8 mouse cellular contexts compared by ENCODE assay signal in genomic region chr4:59002948-59003805, GRCm38 (mm10). TPM values are rescaled to one million over a fixed set of nuclear protein-coding genes. Genes with fewer than 3 reads are reported as not detected.
DNase-seq lines count a peak whose midpoint lies in the region; ATAC-seq and TF ChIP-seq lines count a peak whose summit lies in the region.

Gm20503 (plus strand) TSS chr4:59003210.

- intact Hi-C loops in heart, postnatal 14 days (cut with DNase I) = loop anchor here (5.0 to 10.0 kb wide), 3 partner anchors 34 to 562 kb away; partner anchors contain the start of genes Ecpas and Gng10

- TF ChIP-seq CTCF in liver, postnatal 0 days (IDR thresholded peaks at IDR 0.05; ENCODE audit: low read depth) = no peak

- H3K27ac ChIP-seq in forebrain, embryonic 14.5 days (ENCODE audit: low read depth, low read length) = peak within 1 kb of the TSS; percentile 87
- peak within 1 kb of the TSS; percentile 93 for H3K27ac ChIP-seq in liver, postnatal 0 days (ENCODE audit: low read depth)
- peak within 1 kb of the TSS; percentile 92 for H3K27ac ChIP-seq in neural tube, embryonic 13.5 days (replicated peaks)

- peak; percentile 86 for DNase-seq in ES-CJ7 (ENCODE audit: low read depth, low spot score)
- DNase-seq in cerebellum, adult 11 months = peak; percentile 88
- DNase-seq in forebrain, embryonic 14.5 days (ENCODE audit: low spot score) = peak; percentile 97
- DNase-seq in heart, postnatal 14 days = peak; percentile 95 to 96
- peak; percentile 89 for DNase-seq in layer of hippocampus, adult 11-12 months (ENCODE audit: low spot score)
- peak; percentile 93 for DNase-seq in liver, postnatal 0 days
- DNase-seq in telencephalon, adult 2 months (ENCODE audit: low read depth, low spot score) = peak; percentile 64

- no peak for TF ChIP-seq EP300 in liver, postnatal 0 days (IDR thresholded peaks at IDR 0.05; ENCODE audit: low read depth)

- H3K27me3 ChIP-seq in forebrain, embryonic 14.5 days (replicated peaks; ENCODE audit: control insufficient read depth, insufficient read depth, low read length) = no peaks in the 10 kb centered on the region
- no peaks in the 10 kb centered on the region for H3K27me3 ChIP-seq in liver, postnatal 0 days (ENCODE audit: insufficient read depth, low read length)
- H3K27me3 ChIP-seq in neural tube, embryonic 13.5 days = no peaks in the 10 kb centered on the region

- H3K36me3 ChIP-seq in forebrain, embryonic 14.5 days (ENCODE audit: control insufficient read depth, insufficient read depth, low read length) = no peaks in the 10 kb centered on the region
- H3K36me3 ChIP-seq in liver, postnatal 0 days (replicated peaks; ENCODE audit: insufficient read depth, low read length) = no peaks in the 10 kb centered on the region
- no peaks in the 10 kb centered on the region for H3K36me3 ChIP-seq in neural tube, embryonic 13.5 days

- peak within 1 kb of the TSS; percentile 92 for H3K4me3 ChIP-seq in forebrain, embryonic 14.5 days (ENCODE audit: low read depth, low read length)
- H3K4me3 ChIP-seq in liver, postnatal 0 days (ENCODE audit: low read depth, low read length) = peak within 1 kb of the TSS; percentile 93
- H3K4me3 ChIP-seq in neural tube, embryonic 13.5 days = peak within 1 kb of the TSS; percentile 95

- under 1% methylated on average over 87 of the region's 89 CpGs for WGBS in forebrain, embryonic 14.5 days
- under 1% methylated on average over 82 of the region's 89 CpGs for WGBS in liver, postnatal 0 days (ENCODE audit: insufficient replicate concordance)
- WGBS in neural tube, embryonic 13.5 days = under 1% methylated on average over 86 of the region's 89 CpGs

- ATAC-seq in forebrain, embryonic 14.5 days = peak; percentile 100
- peak; percentile 95 for ATAC-seq in liver, postnatal 0 days
- peak; percentile 99 for ATAC-seq in neural tube, embryonic 13.5 days (ENCODE audit: low read depth)

- H3K9me3 ChIP-seq in forebrain, embryonic 14.5 days (replicated peaks; ENCODE audit: control insufficient read depth, low read length) = no peaks in the 10 kb centered on the region
- no peaks in the 10 kb centered on the region for H3K9me3 ChIP-seq in liver, postnatal 0 days (ENCODE audit: low read length)
- H3K9me3 ChIP-seq in neural tube, embryonic 13.5 days = no peaks in the 10 kb centered on the region

- peak within 1 kb of the TSS; percentile 89 for H3K9ac ChIP-seq in forebrain, embryonic 14.5 days (ENCODE audit: low read length)
- H3K9ac ChIP-seq in liver, postnatal 0 days (replicated peaks) = peak within 1 kb of the TSS; percentile 90
- H3K9ac ChIP-seq in neural tube, embryonic 13.5 days = peak within 1 kb of the TSS; percentile 97

- peaks cover 11% of the 10 kb centered on the region for H3K4me1 ChIP-seq in forebrain, embryonic 14.5 days (ENCODE audit: control insufficient read depth, insufficient read depth, low read length)
- peaks cover 35% of the 10 kb centered on the region for H3K4me1 ChIP-seq in liver, postnatal 0 days (ENCODE audit: insufficient read depth)
- H3K4me1 ChIP-seq in neural tube, embryonic 13.5 days (replicated peaks) = peaks cover 34% of the 10 kb centered on the region

- H3K4me2 ChIP-seq in forebrain, embryonic 14.5 days (ENCODE audit: low read length) = peak within 1 kb of the TSS; percentile 87
- H3K4me2 ChIP-seq in liver, postnatal 0 days (ENCODE audit: low read depth, low read length) = peak within 1 kb of the TSS; percentile 97
- peak within 1 kb of the TSS; percentile 91 for H3K4me2 ChIP-seq in neural tube, embryonic 13.5 days

RNA-seq across cellular contexts. Expression of gene Gm20503, which starts in this region (rescaled TPM):
- 1.5 and 5.3 TPM in 2 replicates for polyA plus RNA-seq in forebrain, embryonic 14.5 days (2014; fragmentation: Nextera tagmentation; extraction: Ambion mirVana)
- total RNA-seq in heart, postnatal 14 days (2021) = 1 to 10 TPM; 2.5 to 5.5 TPM
- polyA plus RNA-seq in liver, postnatal 0 days (2015; fragmentation: Nextera tagmentation; extraction: Ambion mirVana) = 17.6 and 17.7 TPM in 2 replicates
- polyA plus RNA-seq in neural tube, embryonic 13.5 days (2015; fragmentation: Nextera tagmentation; extraction: Ambion mirVana) = 4.8 and 10.0 TPM in 2 replicates

Comparison
In these comparisons a context has a peak if more than half of its experiments do, and no peak if none do; other contexts are left out.
1. Peak in every context shown above with its lines: DNase-seq, ATAC-seq, H3K4me3 ChIP-seq and H3K27ac ChIP-seq.